Mouse (Mus musculus): ENCODE measurements around the gene Gm12169. TPM values are rescaled to one million over a fixed set of nuclear protein-coding genes. Genes with fewer than 3 reads are reported as not detected.
"Not testable (repeated sequence)": the region's sequence is repeated elsewhere in the genome, so short reads cannot be mapped to it uniquely, and the experiment has no call there.

The Gm12169 gene
- polyA plus RNA-seq, 1 experiment: not detected

DNA sequence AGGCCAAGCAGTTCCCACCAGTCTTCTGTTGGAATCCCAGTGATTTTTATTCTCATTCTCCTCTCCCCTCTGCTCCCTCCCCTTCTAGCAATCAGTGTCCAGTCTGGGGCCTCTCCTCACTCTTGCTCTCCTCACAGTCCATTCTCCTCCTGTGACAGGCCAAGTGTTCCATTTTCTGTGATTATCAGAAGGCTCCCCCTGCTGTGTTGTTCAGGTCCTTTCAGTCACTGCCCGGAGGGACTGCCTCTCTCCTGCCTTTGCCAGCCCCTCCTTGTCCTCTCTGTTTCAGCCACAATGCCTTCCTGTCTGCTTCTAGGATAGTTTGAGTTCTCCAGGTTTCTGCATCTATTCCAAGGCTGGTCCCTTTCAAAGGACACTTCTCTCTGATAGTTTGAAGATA is 35.8 kb upstream of the Gm12169 start:
- Histone ChIP-seq H3K79me2 (ENCODE audit: control insufficient read depth, insufficient read depth) (no peaks in the 10 kb centered on the region), H3ac (ENCODE audit: control insufficient read depth, insufficient read length) (no peak overlapping the region), H3K27me3 (ENCODE audit: control insufficient read depth, insufficient read depth, insufficient read length) (no peaks in the 10 kb centered on the region), H3K4me2 (ENCODE audit: low read depth) (no peak overlapping the region), H3K36me3 (ENCODE audit: control insufficient read depth, insufficient read depth) (no peaks in the 10 kb centered on the region), H3K4me3 (no peak overlapping the region)
- TF ChIP-seq SRF (IDR thresholded peaks at IDR 0.05; ENCODE audit: control insufficient read depth, insufficient read length, low read depth) (no peak), MYOG (IDR thresholded peaks at IDR 0.05; ENCODE audit: control insufficient read depth in 1 of 3, insufficient read depth in 1 of 3, insufficient read length in 2 of 3, low read depth in 2 of 3) (no peak), REST (IDR thresholded peaks at IDR 0.05; ENCODE audit: insufficient read depth, insufficient read length) (no peak), TCF3 (IDR thresholded peaks at IDR 0.05; ENCODE audit: insufficient read length, low read depth) (no peak), CEBPB (IDR thresholded peaks at IDR 0.05; ENCODE audit: insufficient read depth, poor library complexity, severe bottlenecking) (no peak), MYOD1 (IDR thresholded peaks at IDR 0.05; ENCODE audit: control insufficient read depth in 1 of 3, insufficient read length in 2 of 3, low read depth in 2 of 3) (no peak), POLR2AphosphoS2 (IDR thresholded peaks at IDR 0.05; ENCODE audit: insufficient read length, low read depth) (no peak), MAX (IDR thresholded peaks at IDR 0.05; ENCODE audit: low read depth) (no peak), POLR2A (IDR thresholded peaks at IDR 0.05; ENCODE audit: insufficient read length, low read depth) (no peak), E2F4 (IDR thresholded peaks at IDR 0.05; ENCODE audit: insufficient read depth) (no peak), USF1 (IDR thresholded peaks at IDR 0.05; ENCODE audit: low read depth) (no peak), TCF12 (IDR thresholded peaks at IDR 0.05; ENCODE audit: insufficient read depth, poor library complexity, severe bottlenecking) (no peak)

DNA sequence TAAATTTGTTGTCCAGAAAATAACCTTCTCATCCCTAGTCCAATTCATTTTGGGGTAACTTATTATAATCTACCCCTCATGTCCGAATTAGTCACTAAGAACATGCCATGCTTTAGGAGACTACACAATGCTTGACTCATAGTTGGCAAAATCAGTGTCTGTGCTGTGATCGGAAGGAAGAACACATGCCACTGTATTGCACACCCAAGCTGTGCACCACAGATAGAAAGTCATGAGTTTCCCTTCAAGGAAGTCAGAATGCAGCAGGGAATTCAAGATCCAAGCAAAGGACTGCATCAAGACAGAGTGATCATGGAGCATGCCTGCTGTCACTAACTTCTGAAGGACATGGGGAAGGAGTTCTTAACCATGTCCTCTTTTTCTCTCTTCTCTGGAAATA is 35.4 kb upstream of the Gm12169 start:
- no peaks in the 10 kb centered on the region for H3K36me3 ChIP-seq (ENCODE audit: control insufficient read depth, insufficient read depth)
- H3K79me2 ChIP-seq (ENCODE audit: control insufficient read depth, insufficient read depth): no peaks in the 10 kb centered on the region
- no peak overlapping the region for H3K4me2 ChIP-seq (ENCODE audit: low read depth)
- no peak overlapping the region for H3ac ChIP-seq (ENCODE audit: control insufficient read depth, insufficient read length)
- no peak overlapping the region for H3K4me3 ChIP-seq
- no peaks in the 10 kb centered on the region for H3K27me3 ChIP-seq (ENCODE audit: control insufficient read depth, insufficient read depth, insufficient read length)
- TF ChIP-seq MYOD1 (IDR thresholded peaks at IDR 0.05; ENCODE audit: control insufficient read depth in 1 of 3, insufficient read length in 2 of 3, low read depth in 2 of 3) (no peak), POLR2A (IDR thresholded peaks at IDR 0.05; ENCODE audit: insufficient read length, low read depth) (no peak), MAX (IDR thresholded peaks at IDR 0.05; ENCODE audit: low read depth) (no peak), CEBPB (IDR thresholded peaks at IDR 0.05; ENCODE audit: insufficient read depth, poor library complexity, severe bottlenecking) (no peak), MYOG (IDR thresholded peaks at IDR 0.05; ENCODE audit: control insufficient read depth in 1 of 3, insufficient read depth in 1 of 3, insufficient read length in 2 of 3, low read depth in 2 of 3) (no peak)

DNA sequence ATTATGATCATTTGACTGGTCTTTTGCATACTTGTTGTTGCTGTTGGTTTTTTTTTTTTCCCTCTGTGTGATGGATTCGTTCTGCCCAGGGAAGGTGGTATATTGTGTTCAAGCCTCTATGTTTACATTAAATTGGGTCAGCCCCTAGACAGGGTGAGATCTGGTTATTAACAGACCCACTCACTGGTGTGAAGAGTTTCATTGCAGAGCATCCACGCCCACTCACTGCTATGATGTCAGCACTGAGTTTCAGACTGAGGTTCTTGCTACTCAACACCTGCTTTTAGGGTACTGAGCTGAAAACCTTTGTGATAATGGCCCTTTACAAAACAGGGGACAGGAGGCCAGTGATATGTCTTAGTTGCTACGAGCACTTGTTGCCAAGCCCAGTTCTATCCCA is 16.9 kb upstream of the Gm12169 start:
- H3K4me3 ChIP-seq: no peak overlapping the region
- no peak for TF ChIP-seq USF1 (IDR thresholded peaks at IDR 0.05; ENCODE audit: low read depth)
- TF ChIP-seq MYOG (IDR thresholded peaks at IDR 0.05; ENCODE audit: control insufficient read depth in 1 of 3, insufficient read depth in 1 of 3, insufficient read length in 2 of 3, low read depth in 2 of 3): no peak
- no peak for TF ChIP-seq E2F4 (IDR thresholded peaks at IDR 0.05; ENCODE audit: insufficient read depth)
- TF ChIP-seq MYOD1 (IDR thresholded peaks at IDR 0.05; ENCODE audit: control insufficient read depth in 1 of 3, insufficient read length in 2 of 3, low read depth in 2 of 3): no peak
- no peak for TF ChIP-seq TCF3 (IDR thresholded peaks at IDR 0.05; ENCODE audit: insufficient read length, low read depth)
- no peak for TF ChIP-seq MAX (IDR thresholded peaks at IDR 0.05; ENCODE audit: low read depth)
- no peak for TF ChIP-seq POLR2A (IDR thresholded peaks at IDR 0.05; ENCODE audit: insufficient read length, low read depth)
- no peak overlapping the region for H3ac ChIP-seq (ENCODE audit: control insufficient read depth, insufficient read length)
- H3K36me3 ChIP-seq (ENCODE audit: control insufficient read depth, insufficient read depth): no peaks in the 10 kb centered on the region
- H3K27me3 ChIP-seq (ENCODE audit: control insufficient read depth, insufficient read depth, insufficient read length): no peaks in the 10 kb centered on the region
- no peak overlapping the region for H3K4me2 ChIP-seq (ENCODE audit: low read depth)
- no peaks in the 10 kb centered on the region for H3K79me2 ChIP-seq (ENCODE audit: control insufficient read depth, insufficient read depth)

DNA sequence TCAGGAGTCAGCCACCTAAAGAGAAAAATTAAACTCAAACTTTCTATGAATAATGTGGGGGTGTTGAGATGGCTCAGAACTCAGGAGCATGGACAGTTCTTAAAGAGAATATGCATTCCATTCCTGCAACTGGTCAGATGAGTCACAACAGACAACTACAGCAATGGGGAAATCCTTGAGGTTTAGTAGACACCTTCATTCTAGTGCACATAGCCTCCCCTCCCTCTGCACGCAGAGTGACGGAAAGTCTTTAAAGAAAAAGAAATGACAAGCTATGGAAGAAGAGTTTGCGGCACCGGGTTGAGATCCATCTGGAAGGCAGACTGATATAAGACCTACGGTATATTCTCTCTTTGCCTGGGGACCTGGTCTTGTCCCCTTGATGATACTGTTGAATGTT is 14.1 kb upstream of the Gm12169 start:
- no peak for TF ChIP-seq TCF3 (IDR thresholded peaks at IDR 0.05; ENCODE audit: insufficient read length, low read depth)
- no peak overlapping the region for H3K4me3 ChIP-seq
- no peak overlapping the region for H3K4me2 ChIP-seq (ENCODE audit: low read depth)
- H3K36me3 ChIP-seq (ENCODE audit: control insufficient read depth, insufficient read depth): no peaks in the 10 kb centered on the region
- no peaks in the 10 kb centered on the region for H3K79me2 ChIP-seq (ENCODE audit: control insufficient read depth, insufficient read depth)
- H3ac ChIP-seq (ENCODE audit: control insufficient read depth, insufficient read length): no peak overlapping the region
- H3K27me3 ChIP-seq (ENCODE audit: control insufficient read depth, insufficient read depth, insufficient read length): no peaks in the 10 kb centered on the region

DNA sequence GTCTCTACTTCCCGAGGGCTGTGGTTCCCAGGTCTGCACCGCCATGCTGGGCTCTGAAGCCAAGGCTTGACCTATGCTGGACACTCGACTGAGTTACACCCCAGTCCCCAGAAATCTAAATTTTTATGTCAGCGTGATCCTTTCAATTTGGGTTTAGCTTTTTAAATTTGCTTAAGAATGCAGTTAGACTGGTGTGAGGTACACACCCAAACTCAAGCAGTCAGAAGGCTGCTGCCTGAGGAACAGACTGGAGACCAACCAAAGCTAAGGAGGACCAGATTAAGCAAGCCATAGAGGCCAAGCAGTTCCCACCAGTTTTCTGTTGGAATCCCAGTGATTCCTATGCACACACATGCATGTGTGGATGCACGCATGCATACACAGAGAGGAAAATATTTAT is 2.7 kb upstream of the Gm12169 start:
- H3K79me2 ChIP-seq (ENCODE audit: control insufficient read depth, insufficient read depth); H3ac ChIP-seq (ENCODE audit: control insufficient read depth, insufficient read length); H3K27me3 ChIP-seq (ENCODE audit: control insufficient read depth, insufficient read depth, insufficient read length); H3K36me3 ChIP-seq (ENCODE audit: control insufficient read depth, insufficient read depth); H3K4me3 ChIP-seq; H3K4me2 ChIP-seq (ENCODE audit: low read depth): not testable (repeated sequence)

DNA sequence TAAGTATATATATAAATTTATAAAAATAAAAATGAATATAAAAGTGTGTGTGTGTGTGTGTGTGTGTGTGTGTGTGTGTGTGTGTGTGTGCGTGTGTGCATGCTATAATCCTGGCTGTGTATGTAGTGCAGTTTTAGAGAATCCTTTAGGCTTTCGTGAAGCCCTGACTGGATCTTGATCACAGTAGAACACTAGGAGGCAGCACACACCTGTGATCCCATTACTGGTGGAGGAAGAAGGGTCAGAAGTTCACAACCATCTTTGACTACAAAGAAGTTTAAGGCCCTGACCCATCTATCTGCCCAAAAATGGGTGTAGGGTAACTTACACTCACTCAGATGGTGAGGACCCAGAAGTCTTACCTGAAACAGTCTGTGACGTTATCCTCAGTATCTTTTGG is 1.3 kb upstream of the Gm12169 start:
- Histone ChIP-seq H3K4me3 (no peak overlapping the region), H3ac (ENCODE audit: control insufficient read depth, insufficient read length) (no peak overlapping the region), H3K79me2 (ENCODE audit: control insufficient read depth, insufficient read depth) (no peaks in the 10 kb centered on the region), H3K4me2 (ENCODE audit: low read depth) (no peak overlapping the region), H3K36me3 (ENCODE audit: control insufficient read depth, insufficient read depth) (no peaks in the 10 kb centered on the region), H3K27me3 (ENCODE audit: control insufficient read depth, insufficient read depth, insufficient read length) (no peaks in the 10 kb centered on the region)
- no peak for TF ChIP-seq POLR2A (IDR thresholded peaks at IDR 0.05; ENCODE audit: insufficient read length, low read depth)
- no peak for TF ChIP-seq TCF12 (IDR thresholded peaks at IDR 0.05; ENCODE audit: insufficient read depth, poor library complexity, severe bottlenecking)
- no peak for TF ChIP-seq REST (IDR thresholded peaks at IDR 0.05; ENCODE audit: insufficient read depth, insufficient read length)
- no peak for TF ChIP-seq USF1 (IDR thresholded peaks at IDR 0.05; ENCODE audit: low read depth)
- no peak for TF ChIP-seq E2F4 (IDR thresholded peaks at IDR 0.05; ENCODE audit: insufficient read depth)
- no peak for TF ChIP-seq MAX (IDR thresholded peaks at IDR 0.05; ENCODE audit: low read depth)
- no peak for TF ChIP-seq SRF (IDR thresholded peaks at IDR 0.05; ENCODE audit: control insufficient read depth, insufficient read length, low read depth)
- TF ChIP-seq CEBPB (IDR thresholded peaks at IDR 0.05; ENCODE audit: insufficient read depth, poor library complexity, severe bottlenecking): no peak
- TF ChIP-seq TCF3 (IDR thresholded peaks at IDR 0.05; ENCODE audit: insufficient read length, low read depth): no peak
- TF ChIP-seq MYOG (IDR thresholded peaks at IDR 0.05; ENCODE audit: control insufficient read depth in 1 of 3, insufficient read depth in 1 of 3, insufficient read length in 2 of 3, low read depth in 2 of 3): no peak
- no peak for TF ChIP-seq POLR2AphosphoS2 (IDR thresholded peaks at IDR 0.05; ENCODE audit: insufficient read length, low read depth)
- TF ChIP-seq MYOD1 (IDR thresholded peaks at IDR 0.05; ENCODE audit: control insufficient read depth in 1 of 3, insufficient read length in 2 of 3, low read depth in 2 of 3): no peak

Data from myocyte (in vitro differentiated cells).